Mouse (Mus musculus) intestine, embryonic 16.5 days (tissue): ENCODE measurements around the gene Mllt3. TPM values are rescaled to one million over a fixed set of nuclear protein-coding genes. Genes with fewer than 3 reads are reported as not detected.
A peak's percentile ranks its signal among the peaks of the same experiment; 100 is the strongest.

Source experiments
- ATAC-seq: fragments of 200-750 bp; cut with Nextera tagmentation; 2 replicates; pipeline ENCODE4 v1.8.0; 2017; ENCODE audit warnings: moderate TSS enrichment, moderate library complexity
- H3K27ac ChIP-seq: fragments of 300-500 bp; sonication (generic); 2 replicates; pipeline ENCODE4 v1.5.1; 2014; ENCODE audit warnings: mild to moderate bottlenecking, low read length
- H3K27me3 ChIP-seq: fragments of 300-500 bp; sonication (generic); replicated peaks from 2 replicates; pipeline ENCODE4 v1.6.1; 2014; ENCODE audit warnings: low read length, control low read depth, mixed read lengths; ENCODE audit not compliant: control insufficient read depth, insufficient read depth
- H3K36me3 ChIP-seq: fragments of 300-500 bp; sonication (generic); 2 replicates; pipeline ENCODE4 v1.6.1; 2014; ENCODE audit warnings: low read length, control low read depth; ENCODE audit not compliant: control insufficient read depth, insufficient read depth
- H3K4me1 ChIP-seq: fragments of 300-500 bp; sonication (generic); 2 replicates; pipeline ENCODE4 v1.6.1; 2014; ENCODE audit warnings: low read length, control low read depth, mixed read lengths; ENCODE audit not compliant: control insufficient read depth, insufficient read depth
- H3K4me2 ChIP-seq: fragments of 300-500 bp; sonication (generic); 2 replicates; pipeline ENCODE4 v1.6.1; 2014; ENCODE audit warnings: low read depth, low read length, control low read depth
- H3K4me3 ChIP-seq: fragments of 300-500 bp; sonication (generic); 2 replicates; pipeline ENCODE4 v1.5.1; 2014; ENCODE audit warnings: mild to moderate bottlenecking, low read length
- H3K9ac ChIP-seq: fragments of 300-500 bp; sonication (generic); 2 replicates; pipeline ENCODE4 v1.6.1; 2014; ENCODE audit warnings: low read depth, low read length
- H3K9me3 ChIP-seq: fragments of 300-500 bp; sonication (generic); 2 replicates; pipeline ENCODE4 v1.6.1; 2016; ENCODE audit warnings: low read length, control low read depth; ENCODE audit not compliant: control insufficient read depth
- WGBS: fragments of 180-500 bp; shearing (Covaris S2); extraction: QIAGEN DNeasy Blood & Tissue Kit; methylation state at CpG from one replicate; pipeline ENCODE4 v1.1.7; 2014; 5-methylcytosine and 5-hydroxymethylcytosine counted together
- polyA plus RNA-seq: library from polyadenylated mRNA; unstranded; fragments of >200 nt; fragmentation: Nextera tagmentation; extraction: Ambion mirVana; gene quantifications from 2 replicates; pipeline ENCODE4 v1.2.1, GENCODE M21; 2015

Gene Mllt3
- polyA plus RNA-seq, 1 experiment from 2014 or later: 30.0 TPM

DNA sequence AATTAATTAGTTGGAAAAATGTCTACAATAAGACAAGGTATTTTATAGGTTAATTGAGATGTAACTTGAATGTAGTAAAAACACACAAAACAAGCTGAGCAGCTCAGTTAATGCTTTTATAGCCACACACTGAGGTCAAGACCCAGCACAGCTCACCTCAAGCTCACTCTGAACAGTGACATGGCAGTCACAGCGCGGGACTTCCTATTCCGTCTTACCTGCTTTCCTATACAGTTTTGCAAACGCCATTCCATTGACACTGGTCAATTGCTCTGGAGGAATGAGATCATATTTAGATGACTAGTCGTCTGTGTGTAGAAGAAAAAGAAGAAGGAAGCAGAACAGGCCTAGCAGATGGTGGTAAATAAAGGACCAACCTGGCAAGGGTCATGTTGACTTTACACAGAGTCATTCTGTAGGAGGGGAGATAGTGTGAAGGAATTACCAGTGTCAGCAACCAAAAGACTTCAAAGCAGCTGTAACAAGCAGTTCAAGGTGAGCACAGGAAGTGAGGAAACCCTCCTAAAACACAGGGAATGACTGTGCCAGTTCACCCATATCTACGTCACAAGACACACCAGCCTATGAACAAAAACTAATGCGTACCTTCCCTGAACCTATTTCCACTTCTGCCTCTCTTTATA, 217.6 kb downstream of the Mllt3 start:
- H3K4me2 ChIP-seq: no peak overlapping the region
- ATAC-seq: peak; percentile 88
- peak overlapping the region; percentile 43 for H3K27ac ChIP-seq
- no peak overlapping the region for H3K9ac ChIP-seq
- H3K9me3 ChIP-seq: no peaks in the 10 kb centered on the region
- H3K4me3 ChIP-seq: no peak overlapping the region
- peaks cover 6% of the 10 kb centered on the region; the same call in 1 of the 2 replicates for H3K4me1 ChIP-seq
- H3K36me3 ChIP-seq: no peaks in the 10 kb centered on the region
- 56% methylated on average over 7 of the region's 7 CpGs for WGBS
- no peaks in the 10 kb centered on the region for H3K27me3 ChIP-seq

DNA sequence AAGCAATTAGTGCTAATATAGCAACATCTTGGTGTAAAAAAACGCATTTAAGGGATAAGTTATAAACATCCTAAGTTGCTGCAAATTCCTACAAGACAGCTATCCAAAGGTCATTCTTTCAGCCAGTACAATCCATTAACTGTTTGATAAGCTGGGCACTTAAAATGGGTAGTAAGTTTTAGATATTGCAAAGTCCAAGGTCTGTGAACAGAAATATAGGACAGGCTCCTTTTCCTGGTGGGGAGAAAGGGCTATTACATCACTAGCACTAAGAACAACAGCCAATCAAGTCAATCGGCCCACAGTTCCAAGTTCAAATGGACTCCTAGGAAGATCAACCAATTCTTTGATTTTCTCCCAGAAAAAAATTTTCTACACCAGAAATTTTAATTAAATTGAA, 221.3 kb downstream of the Mllt3 start:
- H3K4me1 ChIP-seq: peaks cover 9% of the 10 kb centered on the region
- H3K27me3 ChIP-seq: no peaks in the 10 kb centered on the region
- no peaks in the 10 kb centered on the region for H3K36me3 ChIP-seq
- 52% methylated on average over 2 of the region's 2 CpGs for WGBS
- no peak overlapping the region for H3K27ac ChIP-seq
- ATAC-seq: peak; percentile 72
- no peak overlapping the region for H3K9ac ChIP-seq
- H3K4me2 ChIP-seq: no peak overlapping the region
- H3K4me3 ChIP-seq: no peak overlapping the region
- no peaks in the 10 kb centered on the region for H3K9me3 ChIP-seq

DNA sequence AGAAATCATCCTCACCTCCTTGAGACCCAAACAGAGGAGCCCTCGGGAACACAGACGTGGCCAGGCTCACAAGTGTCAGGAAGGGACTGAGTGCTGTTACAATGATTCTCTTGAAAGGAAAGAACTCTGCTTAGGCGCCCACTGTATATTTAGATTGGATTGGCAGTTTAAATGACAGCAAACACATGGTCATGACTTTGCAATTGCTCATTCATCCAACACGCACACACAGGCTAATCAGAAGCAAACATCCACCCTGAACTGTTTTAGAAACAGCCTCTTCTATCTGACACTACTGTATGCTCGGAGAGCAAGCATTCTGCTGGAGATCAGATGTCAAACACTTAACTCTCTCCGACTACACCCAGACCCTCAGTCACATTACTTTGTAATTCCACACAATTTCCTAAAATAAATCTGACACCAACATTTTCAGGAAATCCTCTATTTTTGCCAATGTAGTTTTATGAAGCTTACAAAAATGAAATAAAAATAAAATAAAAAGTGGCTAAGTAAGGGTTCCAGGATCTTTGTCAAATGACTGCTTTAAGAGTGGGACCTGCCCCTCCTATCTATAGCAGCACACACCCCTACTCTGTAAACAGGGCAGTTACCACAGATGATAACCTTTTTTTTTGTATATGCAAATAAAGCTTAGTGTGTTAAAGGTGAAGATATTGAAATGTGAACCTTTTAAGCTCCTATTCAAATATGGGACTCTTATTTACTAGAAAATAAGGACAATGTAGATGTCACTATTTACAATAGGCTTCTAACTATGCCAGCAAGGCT, 226.8 kb downstream of the Mllt3 start:
- Histone ChIP-seq H3K9me3 (no peaks in the 10 kb centered on the region), H3K4me1 (peaks cover 16% of the 10 kb centered on the region), H3K4me3 (no peak overlapping the region), H3K36me3 (no peaks in the 10 kb centered on the region), H3K27ac (peak overlapping the region; percentile 42), H3K27me3 (no peaks in the 10 kb centered on the region), H3K4me2 (0 out of 2 replicates have a peak overlapping the region, but pooled peaks have one; percentile 12), H3K9ac (no peak overlapping the region)
- ATAC-seq: peak; percentile 82
- WGBS: 16% methylated on average over 6 of the region's 6 CpGs

DNA sequence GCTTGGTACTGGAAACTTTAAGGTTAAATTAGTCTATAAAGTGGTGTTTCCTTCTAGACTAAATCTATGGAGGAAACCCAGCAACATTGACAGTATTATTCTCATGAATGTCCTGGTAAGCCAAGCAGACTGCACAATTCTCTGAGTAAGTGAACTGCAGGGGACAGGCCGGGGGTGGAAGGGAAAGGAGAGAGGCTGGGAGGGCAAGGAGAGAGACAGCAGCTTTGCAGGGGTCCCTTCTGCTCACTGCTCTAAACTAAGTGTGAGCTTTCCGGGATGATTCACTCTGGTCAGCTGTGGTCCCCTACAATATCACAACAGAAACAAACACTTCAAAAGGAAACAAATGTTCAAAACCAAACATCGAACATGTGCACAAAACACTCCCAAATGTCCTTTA, 228.6 kb downstream of the Mllt3 start:
- 50% methylated on average over 3 of the region's 3 CpGs for WGBS
- ATAC-seq: no peak
- H3K27ac ChIP-seq: peak overlapping the region; percentile 54; the same call in 1 of the 2 replicates

DNA sequence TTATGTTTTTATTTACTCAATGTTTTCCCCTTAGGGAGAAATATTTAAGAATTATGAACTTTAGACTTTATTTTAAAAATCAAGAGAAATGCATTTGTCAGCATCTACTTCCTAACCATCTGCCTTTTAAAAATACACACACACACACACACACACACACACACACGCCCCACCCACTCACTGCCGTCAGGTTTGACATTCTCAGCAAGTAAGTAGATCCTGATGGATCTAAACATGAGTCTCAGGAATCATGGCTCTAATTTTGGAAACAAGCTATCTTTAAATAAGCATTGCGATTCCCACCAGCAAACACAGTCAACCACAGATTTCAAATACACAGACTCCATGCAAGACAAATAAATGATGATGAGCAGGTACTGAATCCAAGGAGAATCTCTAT, 229.9 kb downstream of the Mllt3 start:
- Histone ChIP-seq H3K36me3 (no peaks in the 10 kb centered on the region), H3K4me1 (peaks cover 19% of the 10 kb centered on the region), H3K27ac (no peak overlapping the region), H3K4me2 (no peak overlapping the region), H3K9ac (no peak overlapping the region), H3K27me3 (no peaks in the 10 kb centered on the region), H3K9me3 (no peaks in the 10 kb centered on the region), H3K4me3 (no peak overlapping the region)
- ATAC-seq: no peak
- 69% methylated on average over 3 of the region's 3 CpGs for WGBS

More for the DNA sequence above, 228.6 kb downstream of the Mllt3 start:
- H3K36me3 ChIP-seq: no peaks in the 10 kb centered on the region
- H3K27me3 ChIP-seq: no peaks in the 10 kb centered on the region
- H3K4me3 ChIP-seq: no peak overlapping the region
- H3K4me1 ChIP-seq: peaks cover 17% of the 10 kb centered on the region
- H3K4me2 ChIP-seq: no peak overlapping the region
- H3K9ac ChIP-seq: no peak overlapping the region
- H3K9me3 ChIP-seq: no peaks in the 10 kb centered on the region

DNA sequence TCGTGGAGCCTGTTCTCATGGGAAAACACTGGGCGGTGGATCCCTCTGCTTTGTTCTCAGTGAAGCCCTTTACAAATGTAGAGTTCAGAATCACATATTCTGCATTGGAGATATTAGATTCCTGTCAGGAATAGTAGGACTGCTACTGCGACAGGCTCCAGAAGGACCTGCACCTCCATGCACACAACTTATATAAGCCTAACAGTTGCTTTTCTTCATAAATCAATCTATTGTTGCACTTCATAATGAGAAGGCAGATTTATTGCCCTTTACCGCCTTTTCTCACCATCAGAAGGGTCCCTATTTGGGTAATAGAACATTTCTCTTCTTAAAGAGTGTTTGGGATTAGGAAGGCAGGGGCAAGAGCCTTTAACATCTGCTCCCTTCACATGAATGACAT, 231.0 kb downstream of the Mllt3 start:
- Histone ChIP-seq H3K36me3 (no peaks in the 10 kb centered on the region), H3K9me3 (no peaks in the 10 kb centered on the region), H3K4me3 (no peak overlapping the region), H3K4me1 (peaks cover 16% of the 10 kb centered on the region), H3K4me2 (no peak overlapping the region), H3K27me3 (no peaks in the 10 kb centered on the region), H3K9ac (no peak overlapping the region), H3K27ac (no peak overlapping the region)
- ATAC-seq: no peak
- WGBS: 51% methylated on average over 4 of the region's 4 CpGs

DNA sequence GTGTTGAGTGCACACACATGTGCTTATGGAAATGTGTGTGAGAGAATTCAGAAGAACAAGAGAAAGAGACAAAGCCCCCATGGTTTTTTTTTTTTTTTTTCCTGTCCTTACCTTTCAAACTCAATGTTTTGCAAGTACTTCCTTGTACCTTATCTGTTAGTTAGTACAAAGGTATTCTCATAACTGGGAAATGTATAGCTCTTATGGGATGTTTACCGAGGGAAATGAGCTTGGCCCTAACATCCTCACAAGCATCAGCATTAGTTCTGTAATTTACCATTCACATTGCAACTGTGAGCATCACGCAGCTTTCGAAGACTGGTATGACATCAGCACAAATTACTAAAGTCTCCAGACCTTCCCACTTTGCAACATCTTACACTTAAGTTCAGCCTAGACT, 231.8 kb downstream of the Mllt3 start:
- WGBS: 57% methylated on average over 3 of the region's 3 CpGs
- Histone ChIP-seq H3K27ac (no peak overlapping the region; the same call in 1 of the 2 replicates), H3K27me3 (no peaks in the 10 kb centered on the region), H3K4me1 (peaks cover 16% of the 10 kb centered on the region), H3K36me3 (no peaks in the 10 kb centered on the region), H3K9me3 (no peaks in the 10 kb centered on the region), H3K4me3 (no peak overlapping the region), H3K4me2 (no peak overlapping the region), H3K9ac (no peak overlapping the region)
- ATAC-seq: peak; percentile 50

DNA sequence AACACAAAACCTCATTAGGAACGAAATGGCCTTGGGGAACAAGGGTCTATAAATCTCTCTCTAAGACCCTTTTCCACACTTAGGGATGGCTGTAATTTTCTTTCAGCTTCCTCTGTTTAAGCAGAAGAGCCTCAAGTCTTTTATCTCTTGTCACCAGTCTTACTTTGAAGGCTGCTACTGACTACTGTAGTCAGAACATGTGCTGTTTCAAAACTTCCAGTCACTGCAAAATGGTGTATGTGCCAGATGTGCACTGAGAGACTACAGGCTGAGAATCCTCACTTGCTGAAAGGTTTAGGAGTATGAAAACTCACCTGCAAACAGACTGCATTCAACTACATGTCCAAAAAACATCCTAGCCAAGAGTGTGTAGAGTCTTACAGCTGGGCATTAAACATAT, 232.9 kb downstream of the Mllt3 start:
- no peak for ATAC-seq
- WGBS: 69% methylated on average over 1 of the region's 1 CpGs

DNA sequence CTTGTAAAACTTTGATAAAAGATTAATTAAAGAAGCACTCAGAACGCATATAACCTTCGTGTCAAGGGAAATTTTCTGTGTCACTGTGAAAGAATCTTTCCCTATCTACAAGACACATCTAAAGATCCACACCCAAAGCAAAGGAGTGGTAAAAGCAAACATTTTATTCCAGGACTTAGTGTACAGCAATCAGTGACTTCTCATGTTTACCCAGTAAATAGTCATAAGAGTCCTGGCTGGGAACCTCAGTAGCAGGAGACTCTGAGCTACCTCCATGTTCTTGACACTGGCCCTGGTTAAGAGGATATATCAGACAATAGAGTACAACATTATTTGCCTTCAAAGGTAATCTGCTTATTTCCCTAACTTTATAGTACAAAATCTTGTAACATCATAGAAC, 233.7 kb downstream of the Mllt3 start:
- no peak overlapping the region for H3K9ac ChIP-seq
- H3K4me3 ChIP-seq: no peak overlapping the region
- 0 out of 2 replicates have a peak, but pooled peaks have one; percentile 36 for ATAC-seq
- H3K27me3 ChIP-seq: no peaks in the 10 kb centered on the region
- peaks cover 9% of the 10 kb centered on the region for H3K4me1 ChIP-seq
- H3K36me3 ChIP-seq: no peaks in the 10 kb centered on the region
- no peak overlapping the region for H3K4me2 ChIP-seq
- WGBS: 60% methylated on average over 2 of the region's 2 CpGs
- no peaks in the 10 kb centered on the region for H3K9me3 ChIP-seq
- H3K27ac ChIP-seq: no peak overlapping the region

More for the DNA sequence above, 232.9 kb downstream of the Mllt3 start:
- Histone ChIP-seq H3K27me3 (no peaks in the 10 kb centered on the region), H3K9me3 (no peaks in the 10 kb centered on the region), H3K9ac (no peak overlapping the region), H3K36me3 (no peaks in the 10 kb centered on the region), H3K27ac (no peak overlapping the region), H3K4me1 (peaks cover 12% of the 10 kb centered on the region), H3K4me3 (no peak overlapping the region), H3K4me2 (no peak overlapping the region)
